Mouse (Mus musculus) lung, embryonic 15.5 days (tissue): ENCODE results near the gene Sox5. TPM values are rescaled to one million over a fixed set of nuclear protein-coding genes. Genes with fewer than 3 reads are reported as not detected.
"Not testable (repeated sequence)": the region's sequence is repeated elsewhere in the genome, so short reads cannot be mapped to it uniquely, and the experiment has no call there.

Source experiments
- ATAC-seq: fragments of 200-750 bp; cut with Nextera tagmentation; 2 replicates; pipeline ENCODE4 v1.8.0; 2017; ENCODE audit warnings: moderate number of reproducible peaks, borderline replicate concordance; ENCODE audit not compliant: low FRiP score, low TSS enrichment; ENCODE audit errors: extremely low read depth
- H3K27ac ChIP-seq: fragments of 300-500 bp; sonication (generic); 2 replicates; pipeline ENCODE4 v1.5.1; 2015; ENCODE audit warnings: moderate library complexity, mild to moderate bottlenecking, inconsistent platforms
- H3K27me3 ChIP-seq: fragments of 300-500 bp; sonication (generic); 2 replicates; pipeline ENCODE4 v1.6.1; 2015; ENCODE audit warnings: inconsistent platforms
- H3K36me3 ChIP-seq: fragments of 300-500 bp; sonication (generic); 2 replicates; pipeline ENCODE4 v1.6.1; 2015; ENCODE audit warnings: inconsistent platforms
- H3K4me1 ChIP-seq: fragments of 300-500 bp; sonication (generic); 2 replicates; pipeline ENCODE4 v1.6.1; 2015; ENCODE audit warnings: inconsistent platforms
- H3K4me2 ChIP-seq: fragments of 300-500 bp; sonication (generic); 2 replicates; pipeline ENCODE4 v1.6.1; 2015; ENCODE audit warnings: inconsistent platforms, mild to moderate bottlenecking, moderate library complexity
- H3K4me3 ChIP-seq: fragments of 300-500 bp; sonication (generic); 2 replicates; pipeline ENCODE4 v1.5.1; 2015; ENCODE audit warnings: mild to moderate bottlenecking, inconsistent platforms
- H3K9ac ChIP-seq: fragments of 300-500 bp; sonication (generic); 2 replicates; pipeline ENCODE4 v1.6.1; 2015; ENCODE audit warnings: inconsistent platforms
- H3K9me3 ChIP-seq: fragments of 300-500 bp; sonication (generic); 2 replicates; pipeline ENCODE4 v1.6.1; 2016; ENCODE audit warnings: inconsistent platforms
- WGBS: fragments of 180-500 bp; shearing (Covaris S2); methylation state at CpG from one replicate; pipeline ENCODE4 v1.1.7; 2015; 5-methylcytosine and 5-hydroxymethylcytosine counted together
- polyA plus RNA-seq: library from polyadenylated mRNA; unstranded; fragments of >200 nt; fragmentation: Nextera tagmentation; extraction: Ambion mirVana; gene quantifications from 2 replicates; pipeline ENCODE4 v1.2.1, GENCODE M21; 2015

Gene Sox5
- polyA plus RNA-seq, 1 experiment from 2014 or later = 23.7 TPM

- no peak overlapping the region for H3K4me3 ChIP-seq
- no peaks in the 10 kb centered on the region for H3K27me3 ChIP-seq
- no peak for ATAC-seq
- H3K9ac ChIP-seq = no peak overlapping the region
- no peaks in the 10 kb centered on the region; the same call in 1 of the 2 replicates for H3K9me3 ChIP-seq
- no peak overlapping the region for H3K4me2 ChIP-seq
- H3K4me1 ChIP-seq = peaks cover 12% of the 10 kb centered on the region
- no peaks in the 10 kb centered on the region for H3K36me3 ChIP-seq
- WGBS = 67% methylated on average over 4 of the region's 4 CpGs
- no peak overlapping the region for H3K27ac ChIP-seq
Observed at GRCm38 (mm10) chr6:144301082-144301481, 480.7 kb downstream of the Sox5 start.

- no peaks in the 10 kb centered on the region for H3K36me3 ChIP-seq
- 24% methylated on average over 7 of the region's 7 CpGs for WGBS
- ATAC-seq = no peak
- no peak overlapping the region for H3K9ac ChIP-seq
- H3K4me2 ChIP-seq = peak overlapping the region; percentile 38
- no peak overlapping the region for H3K27ac ChIP-seq
- no peaks in the 10 kb centered on the region; the same call in 1 of the 2 replicates for H3K9me3 ChIP-seq
- H3K4me1 ChIP-seq = peaks cover 12% of the 10 kb centered on the region
- H3K4me3 ChIP-seq = no peak overlapping the region
- H3K27me3 ChIP-seq = no peaks in the 10 kb centered on the region
Observed at GRCm38 (mm10) chr6:144299503-144299858, 482.3 kb downstream of the Sox5 start.

DNA sequence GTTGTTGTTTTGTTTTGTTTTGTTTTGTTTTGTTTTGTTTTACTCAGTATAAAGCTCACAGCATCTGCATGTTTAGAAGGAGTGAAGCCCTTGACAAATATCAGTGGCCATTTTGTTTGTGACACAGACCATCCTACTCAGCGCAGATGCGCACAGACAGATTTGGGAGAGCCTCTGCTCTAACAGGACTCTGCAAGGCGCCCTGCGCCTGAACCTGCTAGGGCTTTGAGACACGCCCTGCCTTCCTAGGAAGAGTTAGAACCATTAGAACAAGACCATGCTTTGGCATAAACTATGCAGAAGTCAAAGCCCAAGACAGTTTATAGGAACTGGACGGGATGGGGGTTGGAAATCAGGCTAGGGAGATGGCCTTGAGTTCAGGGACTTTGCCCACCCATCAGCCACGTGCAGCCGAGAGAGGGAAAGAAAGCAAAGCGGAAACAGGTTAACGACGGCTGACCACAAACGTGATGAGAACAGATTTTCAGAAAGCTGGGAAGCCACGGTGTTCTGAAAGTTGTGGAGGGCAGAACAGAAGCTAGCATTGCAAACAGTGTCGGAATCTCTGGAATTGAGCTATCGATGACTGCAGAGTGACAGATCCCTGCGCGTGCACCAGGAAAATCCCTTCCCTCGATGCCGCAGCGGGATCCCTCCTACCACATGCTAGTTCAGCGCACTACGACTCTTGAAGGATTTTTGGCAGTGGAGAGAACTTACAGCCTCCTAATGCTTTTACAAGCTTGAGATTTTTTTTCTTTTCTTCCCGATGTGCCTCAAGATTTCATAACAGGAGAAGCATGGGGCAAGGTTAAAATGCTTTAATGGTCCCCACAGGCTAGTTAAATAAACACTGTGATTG is 482.9 kb downstream of the Sox5 start:
- 42% methylated on average over 23 of the region's 23 CpGs for WGBS
- Histone ChIP-seq H3K4me2 (peak overlapping the region; percentile 38), H3K9ac (no peak overlapping the region), H3K9me3 (no peaks in the 10 kb centered on the region; the same call in 1 of the 2 replicates), H3K27ac (no peak overlapping the region), H3K27me3 (no peaks in the 10 kb centered on the region), H3K4me1 (peaks cover 12% of the 10 kb centered on the region), H3K36me3 (no peaks in the 10 kb centered on the region), H3K4me3 (no peak overlapping the region)
- no peak for ATAC-seq

- no peaks in the 10 kb centered on the region for H3K27me3 ChIP-seq
- H3K4me1 ChIP-seq = peaks cover 12% of the 10 kb centered on the region
- H3K4me3 ChIP-seq = no peak overlapping the region
- H3K27ac ChIP-seq = no peak overlapping the region
- H3K4me2 ChIP-seq = no peak overlapping the region
- H3K9ac ChIP-seq = no peak overlapping the region
- 66% methylated on average over 5 of the region's 5 CpGs for WGBS
- ATAC-seq = no peak
- no peaks in the 10 kb centered on the region; the same call in 1 of the 2 replicates for H3K9me3 ChIP-seq
- no peaks in the 10 kb centered on the region for H3K36me3 ChIP-seq
Observed at GRCm38 (mm10) chr6:144297846-144298245, 483.9 kb downstream of the Sox5 start.

GRCm38 (mm10) chr6:144297131-144297530 is 484.6 kb downstream of the Sox5 start:
- Histone ChIP-seq H3K27ac (no peak overlapping the region), H3K36me3 (no peaks in the 10 kb centered on the region), H3K4me3 (no peak overlapping the region), H3K4me1 (peaks cover 12% of the 10 kb centered on the region), H3K9me3 (no peaks in the 10 kb centered on the region; the same call in 1 of the 2 replicates), H3K4me2 (no peak overlapping the region), H3K27me3 (no peaks in the 10 kb centered on the region), H3K9ac (no peak overlapping the region)
- no peak for ATAC-seq
- WGBS = 79% methylated on average over 1 of the region's 1 CpGs

DNA sequence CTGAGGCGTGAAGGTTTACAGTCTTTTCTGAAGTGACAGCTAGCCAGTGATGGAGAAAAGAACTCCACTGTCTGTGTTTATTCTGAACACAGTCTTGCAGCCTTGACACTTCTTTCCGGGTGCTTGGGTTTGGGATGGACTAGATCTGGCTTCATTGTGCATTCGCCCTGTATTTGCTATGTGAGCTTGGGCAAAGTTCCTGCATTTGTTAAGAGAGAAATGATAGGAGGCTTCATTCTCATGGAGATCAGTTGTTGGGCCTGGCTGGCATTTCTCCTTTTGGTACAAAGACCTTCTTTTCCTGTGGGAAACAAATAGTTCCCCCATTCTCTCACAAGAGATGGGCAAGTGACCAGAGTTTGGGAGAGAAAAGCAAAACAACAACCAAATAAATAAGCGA is 490.3 kb downstream of the Sox5 start:
- no peaks in the 10 kb centered on the region for H3K27me3 ChIP-seq
- no peak overlapping the region for H3K9ac ChIP-seq
- H3K4me1 ChIP-seq = no peaks in the 10 kb centered on the region
- H3K9me3 ChIP-seq = no peaks in the 10 kb centered on the region; the same call in 1 of the 2 replicates
- H3K4me3 ChIP-seq = no peak overlapping the region
- no peak overlapping the region for H3K4me2 ChIP-seq
- H3K36me3 ChIP-seq = no peaks in the 10 kb centered on the region
- no peak for ATAC-seq
- WGBS = 85% methylated on average over 4 of the region's 4 CpGs
- no peak overlapping the region for H3K27ac ChIP-seq

- H3K4me1 ChIP-seq = no peaks in the 10 kb centered on the region
- H3K9me3 ChIP-seq = no peaks in the 10 kb centered on the region
- no peaks in the 10 kb centered on the region for H3K36me3 ChIP-seq
- H3K9ac ChIP-seq = no peak overlapping the region
- no peak overlapping the region for H3K4me2 ChIP-seq
- no peaks in the 10 kb centered on the region for H3K27me3 ChIP-seq
- H3K4me3 ChIP-seq = no peak overlapping the region
- WGBS = 81% methylated on average over 4 of the region's 4 CpGs
- no peak overlapping the region for H3K27ac ChIP-seq
- ATAC-seq = no peak
Observed at GRCm38 (mm10) chr6:144286122-144286521, 495.7 kb downstream of the Sox5 start.

GRCm38 (mm10) chr6:144283191-144283590 is 498.6 kb downstream of the Sox5 start:
- 62% methylated on average over 7 of the region's 8 CpGs for WGBS
- ATAC-seq = no peak
- Histone ChIP-seq H3K4me1 (peaks cover 8% of the 10 kb centered on the region; the same call in 1 of the 2 replicates), H3K9ac (no peak overlapping the region), H3K4me3 (no peak overlapping the region), H3K9me3 (no peaks in the 10 kb centered on the region), H3K4me2 (no peak overlapping the region), H3K27ac (no peak overlapping the region), H3K36me3 (no peaks in the 10 kb centered on the region), H3K27me3 (no peaks in the 10 kb centered on the region)

DNA sequence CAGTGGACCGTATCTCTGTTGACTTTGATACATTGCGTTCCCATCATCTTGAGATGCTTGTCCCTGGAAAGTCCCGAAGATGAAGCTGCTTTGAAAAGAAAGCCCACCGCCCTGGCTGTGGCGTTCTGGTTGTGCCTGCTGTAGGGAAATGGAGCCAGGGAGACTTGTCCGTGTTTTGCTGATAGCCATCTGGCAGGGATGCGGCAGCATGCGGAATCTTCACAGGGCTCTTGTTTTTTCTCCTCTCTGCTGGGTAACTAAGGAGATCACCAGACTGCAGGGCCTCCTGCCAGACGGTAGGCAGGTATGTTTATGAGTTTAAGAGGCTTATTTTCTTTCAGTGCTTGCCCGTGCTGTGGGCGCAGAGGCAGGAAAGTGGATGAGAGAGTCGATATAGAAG is 499.0 kb downstream of the Sox5 start:
- no peaks in the 10 kb centered on the region for H3K27me3 ChIP-seq

DNA sequence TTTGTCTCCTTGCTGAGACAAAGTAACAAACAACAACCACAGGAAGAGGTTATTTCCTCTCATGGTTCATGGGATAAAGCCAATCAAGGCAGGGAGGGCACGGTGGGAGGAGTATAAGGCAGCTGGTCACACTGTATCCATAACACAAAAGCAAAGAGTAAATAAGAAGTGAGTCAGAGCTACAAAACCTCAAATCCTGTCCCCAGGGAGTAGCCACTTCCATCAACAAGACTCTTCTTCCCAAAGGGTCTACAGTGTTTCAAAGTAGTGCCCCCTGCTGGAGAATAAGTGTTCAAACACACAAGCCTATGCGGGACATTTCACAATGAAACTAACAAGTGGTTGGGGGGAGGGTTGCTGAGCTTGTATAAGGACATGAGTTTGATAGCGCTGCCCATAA is 500.1 kb downstream of the Sox5 start:
- Histone ChIP-seq H3K36me3 (no peaks in the 10 kb centered on the region), H3K4me2 (no peak overlapping the region), H3K4me1 (peaks cover 8% of the 10 kb centered on the region; the same call in 1 of the 2 replicates), H3K27ac (no peak overlapping the region), H3K9me3 (no peaks in the 10 kb centered on the region), H3K4me3 (no peak overlapping the region), H3K9ac (no peak overlapping the region), H3K27me3 (no peaks in the 10 kb centered on the region)
- 79% methylated on average over 2 of the region's 3 CpGs for WGBS
- no peak for ATAC-seq

More for the DNA sequence above, 499.0 kb downstream of the Sox5 start:
- H3K4me1 ChIP-seq = peaks cover 8% of the 10 kb centered on the region; the same call in 1 of the 2 replicates
- no peak overlapping the region for H3K4me3 ChIP-seq
- no peak for ATAC-seq
- 79% methylated on average over 12 of the region's 12 CpGs for WGBS
- H3K27ac ChIP-seq = no peak overlapping the region
- H3K9me3 ChIP-seq = no peaks in the 10 kb centered on the region
- H3K36me3 ChIP-seq = no peaks in the 10 kb centered on the region
- no peak overlapping the region for H3K4me2 ChIP-seq
- no peak overlapping the region for H3K9ac ChIP-seq

DNA sequence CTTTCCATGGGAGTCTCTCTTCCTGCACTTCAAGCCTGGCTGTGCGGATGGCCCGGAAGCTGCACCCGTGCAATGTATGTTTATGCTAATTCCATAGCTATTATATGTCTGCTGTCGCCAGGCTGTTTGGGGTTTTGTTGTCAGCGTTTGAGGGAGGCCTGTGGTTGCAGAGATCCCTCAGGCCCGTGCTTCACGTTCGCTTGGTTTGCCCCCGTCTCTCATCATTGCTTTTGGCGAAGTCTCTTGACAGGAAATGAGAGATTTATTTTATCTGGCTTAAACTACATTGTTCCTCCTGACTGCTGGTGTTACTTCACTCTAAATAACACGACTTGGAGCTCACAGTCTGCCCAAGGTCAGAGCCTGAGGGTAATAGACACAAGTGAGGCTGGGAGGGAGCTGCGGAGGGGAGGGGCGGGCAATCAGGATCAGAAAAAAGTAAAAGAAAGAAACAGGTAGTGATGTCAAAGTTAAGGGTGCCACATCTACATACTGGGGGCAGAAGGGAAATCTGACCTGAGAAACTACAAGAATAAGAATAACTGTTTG is 503.2 kb downstream of the Sox5 start:
- Histone ChIP-seq H3K4me2 (no peak overlapping the region), H3K36me3 (no peaks in the 10 kb centered on the region), H3K27me3 (no peaks in the 10 kb centered on the region), H3K9me3 (no peaks in the 10 kb centered on the region), H3K27ac (no peak overlapping the region), H3K4me1 (peaks cover 8% of the 10 kb centered on the region; the same call in 1 of the 2 replicates), H3K9ac (no peak overlapping the region), H3K4me3 (no peak overlapping the region)
- 41% methylated on average over 13 of the region's 13 CpGs for WGBS
- ATAC-seq = peak; percentile 39; the same call in 1 of the 2 replicates

GRCm38 (mm10) chr6:144273425-144273824 is 508.4 kb downstream of the Sox5 start:
- H3K27me3 ChIP-seq, ATAC-seq: not testable (repeated sequence)

More at GRCm38 (mm10) chr6:144273425-144273824, 508.4 kb downstream of the Sox5 start:
- H3K36me3 ChIP-seq, H3K4me2 ChIP-seq, H3K4me3 ChIP-seq, H3K27ac ChIP-seq, H3K9me3 ChIP-seq, H3K9ac ChIP-seq, H3K4me1 ChIP-seq: not testable (repeated sequence)
- 58% methylated on average over 4 of the region's 4 CpGs for WGBS
